Mouse (Mus musculus): ENCODE results near the gene Fgfr2. TPM values are rescaled to one million over a fixed set of nuclear protein-coding genes. Genes with fewer than 3 reads are reported as not detected.
"Not testable (repeated sequence)": the region's sequence is repeated elsewhere in the genome, so short reads cannot be mapped to it uniquely, and the experiment has no call there.

Gene Fgfr2
- polyA plus RNA-seq, 1 experiment from 2014 or later: 92.5 TPM

- Histone ChIP-seq H3K36me3 (peaks cover 23% of the 10 kb centered on the region), H3K9me3 (no peaks in the 10 kb centered on the region), H3K4me1 (replicated peaks) (peaks cover 62% of the 10 kb centered on the region), H3K27me3 (ENCODE audit: insufficient read depth, poor library complexity, severe bottlenecking) (no peaks in the 10 kb centered on the region), H3K27ac (peak overlapping the region; percentile 81), H3K4me3 (no peak overlapping the region)
- DNase-seq (ENCODE audit: low spot score): peak; percentile 60
- 68% methylated on average over 9 of the region's 9 CpGs for WGBS
These were observed 2449.7 kb downstream of the Fgfr2 start for GRCm38 (mm10) chr7:130673169-130674033.

GRCm38 (mm10) chr7:130671301-130671700 is 2451.8 kb downstream of the Fgfr2 start:
- peaks cover 64% of the 10 kb centered on the region for H3K4me1 ChIP-seq (replicated peaks)
- 73% methylated on average over 6 of the region's 6 CpGs for WGBS
- no peak overlapping the region for H3K4me3 ChIP-seq
- no peaks in the 10 kb centered on the region for H3K9me3 ChIP-seq
- H3K27ac ChIP-seq: peak overlapping the region; percentile 79
- peaks cover 9% of the 10 kb centered on the region for H3K36me3 ChIP-seq
- DNase-seq (ENCODE audit: low spot score): no peak
- H3K27me3 ChIP-seq (ENCODE audit: insufficient read depth, poor library complexity, severe bottlenecking): no peaks in the 10 kb centered on the region

- WGBS: 66% methylated on average over 4 of the region's 4 CpGs
These were observed 2452.8 kb downstream of the Fgfr2 start for GRCm38 (mm10) chr7:130670358-130670757.

GRCm38 (mm10) chr7:130669370-130669881 is 2453.7 kb downstream of the Fgfr2 start:
- peak; percentile 23 for DNase-seq (ENCODE audit: low spot score)
- peaks cover 14% of the 10 kb centered on the region for H3K36me3 ChIP-seq
- H3K27ac ChIP-seq: peak overlapping the region; percentile 77
- no peak overlapping the region for H3K4me3 ChIP-seq
- H3K27me3 ChIP-seq (ENCODE audit: insufficient read depth, poor library complexity, severe bottlenecking): no peaks in the 10 kb centered on the region
- peaks cover 60% of the 10 kb centered on the region for H3K4me1 ChIP-seq (replicated peaks)
- WGBS: 74% methylated on average over 8 of the region's 8 CpGs
- H3K9me3 ChIP-seq: peaks cover 10% of the 10 kb centered on the region

More at GRCm38 (mm10) chr7:130670358-130670757, 2452.8 kb downstream of the Fgfr2 start:
- peak; percentile 15 for DNase-seq (ENCODE audit: low spot score)
- Histone ChIP-seq H3K9me3 (peaks cover 4% of the 10 kb centered on the region; the same call in 1 of the 2 replicates), H3K27ac (peak overlapping the region; percentile 79), H3K4me3 (no peak overlapping the region), H3K4me1 (replicated peaks) (peaks cover 64% of the 10 kb centered on the region), H3K36me3 (peaks cover 6% of the 10 kb centered on the region), H3K27me3 (ENCODE audit: insufficient read depth, poor library complexity, severe bottlenecking) (no peaks in the 10 kb centered on the region)

- Histone ChIP-seq H3K9me3 (peaks cover 15% of the 10 kb centered on the region), H3K36me3 (peaks cover 20% of the 10 kb centered on the region), H3K4me3 (no peak overlapping the region), H3K27ac (peak overlapping the region; percentile 77), H3K4me1 (replicated peaks) (peaks cover 55% of the 10 kb centered on the region), H3K27me3 (ENCODE audit: insufficient read depth, poor library complexity, severe bottlenecking) (no peaks in the 10 kb centered on the region)
- peak; percentile 17 for DNase-seq (ENCODE audit: low spot score)
- WGBS: 66% methylated on average over 7 of the region's 7 CpGs
These were observed 2454.3 kb downstream of the Fgfr2 start for GRCm38 (mm10) chr7:130668729-130669281.

- not testable (repeated sequence) for DNase-seq (ENCODE audit: low spot score); H3K4me3 ChIP-seq; H3K27ac ChIP-seq; H3K27me3 ChIP-seq (ENCODE audit: insufficient read depth, poor library complexity, severe bottlenecking)
- peaks cover 48% of the 10 kb centered on the region for H3K4me1 ChIP-seq (replicated peaks)
- peaks cover 21% of the 10 kb centered on the region for H3K9me3 ChIP-seq
- WGBS: 71% methylated on average over 1 of the region's 1 CpGs
- peaks cover 28% of the 10 kb centered on the region for H3K36me3 ChIP-seq
These were observed 2455.1 kb downstream of the Fgfr2 start for GRCm38 (mm10) chr7:130668013-130668412.

- 97% methylated on average over 9 of the region's 9 CpGs for WGBS
- Histone ChIP-seq H3K4me1 (replicated peaks) (peaks cover 50% of the 10 kb centered on the region), H3K36me3 (peaks cover 29% of the 10 kb centered on the region), H3K4me3 (no peak overlapping the region), H3K27me3 (ENCODE audit: insufficient read depth, poor library complexity, severe bottlenecking) (no peaks in the 10 kb centered on the region), H3K27ac (no peak overlapping the region), H3K9me3 (peaks cover 21% of the 10 kb centered on the region)
- no peak for DNase-seq (ENCODE audit: low spot score)
These were observed 2457.8 kb downstream of the Fgfr2 start for GRCm38 (mm10) chr7:130665358-130665757.

- H3K4me1 ChIP-seq (replicated peaks): peaks cover 42% of the 10 kb centered on the region
- no peak for DNase-seq (ENCODE audit: low spot score)
- WGBS: 88% methylated on average over 5 of the region's 5 CpGs
- peaks cover 21% of the 10 kb centered on the region for H3K9me3 ChIP-seq
- H3K27ac ChIP-seq: no peak overlapping the region
- no peaks in the 10 kb centered on the region for H3K27me3 ChIP-seq (ENCODE audit: insufficient read depth, poor library complexity, severe bottlenecking)
- no peak overlapping the region for H3K4me3 ChIP-seq
- H3K36me3 ChIP-seq: peaks cover 29% of the 10 kb centered on the region
These were observed 2458.5 kb downstream of the Fgfr2 start for GRCm38 (mm10) chr7:130664629-130665028.

- Histone ChIP-seq H3K4me3 (no peak overlapping the region), H3K4me1 (replicated peaks) (peaks cover 36% of the 10 kb centered on the region), H3K27me3 (ENCODE audit: insufficient read depth, poor library complexity, severe bottlenecking) (no peaks in the 10 kb centered on the region), H3K36me3 (peaks cover 29% of the 10 kb centered on the region), H3K9me3 (peaks cover 21% of the 10 kb centered on the region), H3K27ac (no peak overlapping the region)
- DNase-seq (ENCODE audit: low spot score): no peak
- WGBS: 94% methylated on average over 5 of the region's 5 CpGs
These were observed 2459.1 kb downstream of the Fgfr2 start for GRCm38 (mm10) chr7:130664037-130664436.

GRCm38 (mm10) chr7:130662869-130663268 is 2460.3 kb downstream of the Fgfr2 start:
- Histone ChIP-seq H3K9me3 (peaks cover 21% of the 10 kb centered on the region), H3K36me3 (peaks cover 33% of the 10 kb centered on the region), H3K27ac (peak overlapping the region; percentile 74), H3K4me1 (replicated peaks) (peaks cover 26% of the 10 kb centered on the region), H3K4me3 (no peak overlapping the region), H3K27me3 (ENCODE audit: insufficient read depth, poor library complexity, severe bottlenecking) (no peaks in the 10 kb centered on the region)
- no peak for DNase-seq (ENCODE audit: low spot score)
- 77% methylated on average over 4 of the region's 4 CpGs for WGBS

- DNase-seq (ENCODE audit: low spot score): peak; percentile 15
- WGBS: 48% methylated on average over 5 of the region's 5 CpGs
- Histone ChIP-seq H3K4me3 (no peak overlapping the region), H3K36me3 (peaks cover 34% of the 10 kb centered on the region), H3K27me3 (ENCODE audit: insufficient read depth, poor library complexity, severe bottlenecking) (no peaks in the 10 kb centered on the region), H3K27ac (peak overlapping the region; percentile 74), H3K4me1 (replicated peaks) (peaks cover 22% of the 10 kb centered on the region), H3K9me3 (peaks cover 21% of the 10 kb centered on the region)
These were observed 2460.9 kb downstream of the Fgfr2 start for GRCm38 (mm10) chr7:130662250-130662649.

- Histone ChIP-seq H3K9me3 (peaks cover 9% of the 10 kb centered on the region; the same call in 1 of the 2 replicates), H3K4me3 (no peak overlapping the region), H3K27ac (no peak overlapping the region), H3K36me3 (peaks cover 17% of the 10 kb centered on the region), H3K4me1 (replicated peaks) (peaks cover 31% of the 10 kb centered on the region), H3K27me3 (ENCODE audit: insufficient read depth, poor library complexity, severe bottlenecking) (no peaks in the 10 kb centered on the region)
- DNase-seq (ENCODE audit: low spot score): no peak
- 94% methylated on average over 5 of the region's 5 CpGs for WGBS
These were observed 2464.0 kb downstream of the Fgfr2 start for GRCm38 (mm10) chr7:130659129-130659528.

GRCm38 (mm10) chr7:130657751-130658150 is 2465.4 kb downstream of the Fgfr2 start:
- 89% methylated on average over 13 of the region's 13 CpGs for WGBS
- Histone ChIP-seq H3K27ac (peak overlapping the region; percentile 40; the same call in 1 of the 2 replicates), H3K4me1 (replicated peaks) (peaks cover 42% of the 10 kb centered on the region)

More at GRCm38 (mm10) chr7:130657751-130658150, 2465.4 kb downstream of the Fgfr2 start:
- no peaks in the 10 kb centered on the region for H3K9me3 ChIP-seq
- DNase-seq (ENCODE audit: low spot score): no peak
- no peak overlapping the region for H3K4me3 ChIP-seq
- H3K27me3 ChIP-seq (ENCODE audit: insufficient read depth, poor library complexity, severe bottlenecking): no peaks in the 10 kb centered on the region
- 0 out of 2 replicates have a peak, but pooled peaks cover 5% of the 10 kb centered on the region for H3K36me3 ChIP-seq

All from hindbrain, embryonic 10.5 days (tissue).